Comparison of ENCODE assay signal across 16 mouse cellular contexts in genomic region chr2:27460651-27461050, GRCm38 (mm10). TPM values are rescaled to one million over a fixed set of nuclear protein-coding genes. Genes with fewer than 3 reads are reported as not detected.
DNase-seq lines count a peak whose midpoint lies in the region; ATAC-seq lines count a peak whose summit lies in the region.
"Had no signal": no experiment of that assay in that cellular context is flagged by ENCODE, and none has a peak within 500 bp of the region (broad histone marks: within the 10 kb centered on the region; RNA-seq: fewer than 3 reads in every experiment).

No protein-coding gene starts in this region.

- H3K9me3 ChIP-seq in midbrain, embryonic 10.5 days (replicated peaks): no peaks in the 10 kb centered on the region
- no peaks in the 10 kb centered on the region for H3K9me3 ChIP-seq in midbrain, embryonic 16.5 days (replicated peaks; ENCODE audit: control insufficient read depth, low read length, poor library complexity, severe bottlenecking)
- H3K9me3 ChIP-seq: embryonic facial prominence, embryonic 10.5 days; embryonic facial prominence, embryonic 12.5 days; forebrain, embryonic 13.5 days; forebrain, embryonic 15.5 days had no signal

- no peak overlapping the region for H3K4me2 ChIP-seq in midbrain, embryonic 16.5 days (ENCODE audit: low read length)
- H3K4me2 ChIP-seq: embryonic facial prominence, embryonic 12.5 days; forebrain, embryonic 13.5 days; forebrain, embryonic 15.5 days had no signal

- H3K4me1 ChIP-seq in midbrain, embryonic 10.5 days: no peaks in the 10 kb centered on the region
- H3K4me1 ChIP-seq in midbrain, embryonic 16.5 days (ENCODE audit: control insufficient read depth, insufficient read depth, low read length): no peaks in the 10 kb centered on the region
- H3K4me1 ChIP-seq: embryonic facial prominence, embryonic 10.5 days; embryonic facial prominence, embryonic 12.5 days; forebrain, embryonic 13.5 days; forebrain, embryonic 15.5 days had no signal

- peak; percentile 26 to 43 for DNase-seq in cerebellum, postnatal 10 days
- DNase-seq in cerebellum, adult 8-10 months: no peak
- DNase-seq in adrenal gland, postnatal 10 days: peak; percentile 87
- peak; percentile 80 for DNase-seq in adrenal gland, postnatal 25 days
- DNase-seq in right cerebral cortex, postnatal 10 days (ENCODE audit: low spot score in 2 of 2): no peak
- no peak for DNase-seq in midbrain, embryonic 10.5 days (ENCODE audit: low spot score)
- DNase-seq: cerebellum, adult 11-12 months; cerebellum, adult 2 months; cerebellum, adult 9-11 months; cerebellum, postnatal 25 days; forebrain, postnatal 0 days had no signal

- H3K4me3 ChIP-seq in midbrain, embryonic 10.5 days: no peak overlapping the region
- no peak overlapping the region for H3K4me3 ChIP-seq in midbrain, embryonic 16.5 days (ENCODE audit: low read depth, low read length)
- H3K4me3 ChIP-seq: embryonic facial prominence, embryonic 10.5 days; embryonic facial prominence, embryonic 12.5 days; forebrain, embryonic 13.5 days; forebrain, embryonic 15.5 days had no signal

- WGBS in midbrain, embryonic 10.5 days: 78% methylated on average over 9 of the region's 9 CpGs
- 69% methylated on average over 9 of the region's 9 CpGs for WGBS in midbrain, embryonic 16.5 days

- no peak overlapping the region for H3K9ac ChIP-seq in midbrain, embryonic 16.5 days (ENCODE audit: low read depth, low read length)
- H3K9ac ChIP-seq: embryonic facial prominence, embryonic 12.5 days; forebrain, embryonic 13.5 days; forebrain, embryonic 15.5 days; forebrain, postnatal 0 days had no signal

- no peak for ATAC-seq in midbrain, embryonic 16.5 days
- ATAC-seq: forebrain, embryonic 13.5 days; forebrain, embryonic 15.5 days; forebrain, postnatal 0 days had no signal

- H3K27me3 ChIP-seq in midbrain, embryonic 10.5 days (ENCODE audit: low read depth, poor library complexity, severe bottlenecking): no peaks in the 10 kb centered on the region
- H3K27me3 ChIP-seq in midbrain, embryonic 16.5 days (ENCODE audit: control insufficient read depth, insufficient read depth, low read depth, low read length): no peaks in the 10 kb centered on the region
- H3K27me3 ChIP-seq: embryonic facial prominence, embryonic 12.5 days; forebrain, embryonic 13.5 days; forebrain, embryonic 15.5 days had no signal

- peaks cover 100% of the 10 kb centered on the region for H3K36me3 ChIP-seq in midbrain, embryonic 10.5 days
- H3K36me3 ChIP-seq in midbrain, embryonic 16.5 days (ENCODE audit: control insufficient read depth, insufficient read depth, low read length): peaks cover 37% of the 10 kb centered on the region

- H3K27ac ChIP-seq in midbrain, embryonic 10.5 days (replicated peaks): no peak overlapping the region
- no peak overlapping the region for H3K27ac ChIP-seq in midbrain, embryonic 16.5 days (ENCODE audit: low read length)
- H3K27ac ChIP-seq: embryonic facial prominence, embryonic 10.5 days; embryonic facial prominence, embryonic 12.5 days; forebrain, embryonic 13.5 days; forebrain, embryonic 15.5 days had no signal

RNA-seq across cellular contexts. Expression of gene Brd3os, which starts 18.5 kb away (rescaled TPM):
- 1 to 10 TPM; 4.8 to 5.7 TPM for total RNA-seq in adrenal gland, postnatal 10 days (2021)
- total RNA-seq in adrenal gland, postnatal 25 days (2021): 11.0 and 12.8 TPM in 2 replicates
- 9.2 and 11.9 TPM in 2 replicates for polyA plus RNA-seq in midbrain, embryonic 10.5 days (2016; fragmentation: Nextera tagmentation; extraction: Ambion mirVana)
- polyA plus RNA-seq in midbrain, embryonic 16.5 days (2015; fragmentation: Nextera tagmentation; extraction: Ambion mirVana): 42.0 and 43.0 TPM in 2 replicates

RNA-seq across cellular contexts. Expression of gene Vav2, which starts 33.8 kb away (rescaled TPM):
- total RNA-seq in adrenal gland, postnatal 10 days (2021): 10 to 100 TPM; 21.5 to 29.6 TPM
- total RNA-seq in adrenal gland, postnatal 25 days (2021): 25.0 and 26.8 TPM in 2 replicates
- polyA plus RNA-seq in midbrain, embryonic 10.5 days (2016; fragmentation: Nextera tagmentation; extraction: Ambion mirVana): 11.4 and 13.3 TPM in 2 replicates
- polyA plus RNA-seq in midbrain, embryonic 16.5 days (2015; fragmentation: Nextera tagmentation; extraction: Ambion mirVana): 9.2 and 12.6 TPM in 2 replicates

RNA-seq across cellular contexts. Expression of gene Brd3, which starts 46.8 kb away (rescaled TPM):
- total RNA-seq in adrenal gland, postnatal 10 days (2021): 10 to 100 TPM; 83.9 to 89.7 TPM
- total RNA-seq in adrenal gland, postnatal 25 days (2021): 81.8 and 110 TPM in 2 replicates
- polyA plus RNA-seq in midbrain, embryonic 10.5 days (2016; fragmentation: Nextera tagmentation; extraction: Ambion mirVana): 156 and 166 TPM in 2 replicates
- 141 and 142 TPM in 2 replicates for polyA plus RNA-seq in midbrain, embryonic 16.5 days (2015; fragmentation: Nextera tagmentation; extraction: Ambion mirVana)

RNA-seq across cellular contexts. Expression of gene Wdr5, which starts 54.3 kb away (rescaled TPM):
- 10 to 100 TPM; 35.2 to 38.3 TPM for total RNA-seq in adrenal gland, postnatal 10 days (2021)
- 37.3 and 40.2 TPM in 2 replicates for total RNA-seq in adrenal gland, postnatal 25 days (2021)
- 76.3 and 84.1 TPM in 2 replicates for polyA plus RNA-seq in midbrain, embryonic 10.5 days (2016; fragmentation: Nextera tagmentation; extraction: Ambion mirVana)
- polyA plus RNA-seq in midbrain, embryonic 16.5 days (2015; fragmentation: Nextera tagmentation; extraction: Ambion mirVana): 42.6 and 44.4 TPM in 2 replicates

Comparison
In these comparisons a context has a peak if more than half of its experiments do, and no peak if none do; other contexts are left out.
1. DNase-seq: peak in cerebellum, postnatal 10 days (2 of 2), adrenal gland, postnatal 10 days (single experiment) and adrenal gland, postnatal 25 days (single experiment); none in cerebellum, adult 8-10 months (single experiment), right cerebral cortex, postnatal 10 days (0 of 2) and midbrain, embryonic 10.5 days (single experiment).